Mouse (Mus musculus) forebrain, embryonic 11.5 days (tissue): ENCODE measurements at regions not wholly inside any gene's neighbourhood (a gene's known extent, or its start where the extent isn't known, plus 50 kb on each side); places are given as distances from the start of the nearest gene placed in this dataset.

ENCODE experiments used
- ATAC-seq: fragments of 200-750 bp; cut with Nextera tagmentation; replicated peaks from 2 replicates; pipeline ENCODE4 v1.8.0; 2017; ENCODE audit warnings: moderate TSS enrichment; ENCODE audit not compliant: low FRiP score
- DNase-seq: peaks from one replicate; pipeline ENCODE4 v3.0.0-alpha.2; 2017; ENCODE audit warnings: low spot score
- H3K27ac ChIP-seq: fragments of 300-500 bp; sonication (generic); 2 replicates; pipeline ENCODE4 v1.5.1; 2014; ENCODE audit warnings: low read depth, low read length
- H3K27me3 ChIP-seq: fragments of 300-500 bp; sonication (generic); 2 replicates; pipeline ENCODE4 v1.6.1; 2014; ENCODE audit warnings: mild to moderate bottlenecking, low read length, mixed read lengths; ENCODE audit not compliant: control insufficient read depth, insufficient read depth
- H3K36me3 ChIP-seq: fragments of 300-500 bp; sonication (generic); 2 replicates; pipeline ENCODE4 v1.6.1; 2014; ENCODE audit warnings: mild to moderate bottlenecking, low read length, moderate library complexity, mixed read lengths; ENCODE audit not compliant: control insufficient read depth, insufficient read depth
- H3K4me1 ChIP-seq: fragments of 300-500 bp; sonication (generic); replicated peaks from 2 replicates; pipeline ENCODE4 v1.6.1; 2014; ENCODE audit warnings: low read length, mixed read lengths; ENCODE audit not compliant: control insufficient read depth, insufficient read depth
- H3K4me2 ChIP-seq: fragments of 300-500 bp; sonication (generic); 2 replicates; pipeline ENCODE4 v1.6.1; 2014; ENCODE audit warnings: low read depth, mild to moderate bottlenecking, low read length, moderate library complexity, mixed read lengths; ENCODE audit not compliant: severe bottlenecking
- H3K4me3 ChIP-seq: fragments of 300-500 bp; sonication (generic); 2 replicates; pipeline ENCODE4 v1.5.1; 2014; ENCODE audit warnings: low read depth, low read length
- H3K9ac ChIP-seq: fragments of 300-500 bp; sonication (generic); 2 replicates; pipeline ENCODE4 v1.6.1; 2014; ENCODE audit warnings: low read length
- H3K9me3 ChIP-seq: fragments of 300-500 bp; sonication (generic); 2 replicates; pipeline ENCODE4 v1.6.1; 2016; ENCODE audit warnings: low read length, mixed read lengths; ENCODE audit not compliant: control insufficient read depth
- WGBS: fragments of 180-500 bp; shearing (Covaris S2); extraction: QIAGEN DNeasy Blood & Tissue Kit; methylation state at CpG from one replicate; pipeline ENCODE4 v1.1.7; 2014; 5-methylcytosine and 5-hydroxymethylcytosine counted together

DNA sequence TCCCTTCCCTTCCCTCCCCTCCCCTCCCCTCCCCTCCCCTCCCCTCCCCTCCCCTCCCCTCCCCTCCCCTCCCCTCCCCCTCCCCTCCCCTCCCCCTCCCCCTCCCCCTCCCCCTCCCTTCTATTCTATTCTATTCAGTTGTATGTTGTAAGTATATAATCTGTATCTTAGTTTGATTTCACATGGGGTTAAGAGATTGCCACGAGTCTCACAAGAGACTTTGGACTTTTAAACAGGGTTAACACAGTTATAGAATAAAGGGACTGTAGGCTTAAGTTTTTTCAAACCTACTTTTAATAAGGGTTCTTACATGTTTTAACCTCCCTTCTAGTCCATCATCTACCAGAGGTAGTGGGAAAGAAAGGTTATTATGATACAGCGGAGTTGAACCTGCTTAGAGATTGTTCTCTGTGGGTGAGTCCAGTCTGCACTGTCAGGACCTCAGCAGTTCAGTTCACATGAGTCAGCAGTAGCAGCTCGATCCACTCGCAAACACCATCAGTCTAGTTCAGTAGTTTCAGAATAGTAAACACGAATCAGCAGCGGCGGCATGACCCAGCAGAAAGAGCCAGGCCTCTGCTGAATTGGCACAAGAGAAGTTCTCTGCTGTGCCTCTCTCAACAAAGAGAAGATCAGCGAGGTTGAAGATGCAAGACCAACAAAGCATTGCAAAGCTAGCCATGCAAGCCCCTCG is 116.8 kb upstream of the Shb start:
- ATAC-seq, result no peak
- 93% methylated on average over 9 of the region's 9 CpGs for WGBS
- Histone ChIP-seq H3K36me3 (no peaks in the 10 kb centered on the region), H3K9ac (no peak overlapping the region), H3K4me1 (no peaks in the 10 kb centered on the region), H3K9me3 (no peaks in the 10 kb centered on the region), H3K27me3 (no peaks in the 10 kb centered on the region), H3K27ac (no peak overlapping the region), H3K4me2 (no peak overlapping the region), H3K4me3 (no peak overlapping the region)
- no peak for DNase-seq

DNA sequence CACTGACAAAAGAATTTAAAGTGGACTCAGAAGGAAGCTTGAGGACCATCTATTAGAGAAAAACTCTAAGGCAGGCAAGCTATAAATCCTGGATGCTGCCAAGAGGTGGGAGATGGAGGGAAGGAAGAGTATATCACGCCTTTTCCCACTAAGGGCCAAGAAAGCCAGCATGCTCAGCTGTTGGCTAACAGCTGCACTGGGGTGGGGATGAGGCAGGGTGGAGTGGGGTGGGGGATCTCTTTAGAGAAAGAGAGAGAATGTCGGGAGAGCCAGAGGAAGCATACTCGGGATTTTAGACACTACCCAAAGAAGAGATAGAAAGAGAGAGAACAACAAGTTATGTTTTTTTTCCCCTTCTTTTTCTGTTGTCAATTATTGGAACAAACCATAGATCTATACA is 115.2 kb upstream of the Shb start:
- H3K9me3 ChIP-seq, result no peaks in the 10 kb centered on the region
- no peak overlapping the region for H3K9ac ChIP-seq
- no peak overlapping the region for H3K4me3 ChIP-seq
- WGBS, result 91% methylated on average over 3 of the region's 3 CpGs
- H3K4me1 ChIP-seq, result no peaks in the 10 kb centered on the region
- DNase-seq (no peak), ATAC-seq (no peak)
- H3K4me2 ChIP-seq, result no peak overlapping the region
- no peaks in the 10 kb centered on the region for H3K36me3 ChIP-seq
- no peaks in the 10 kb centered on the region for H3K27me3 ChIP-seq
- no peak overlapping the region for H3K27ac ChIP-seq

DNA sequence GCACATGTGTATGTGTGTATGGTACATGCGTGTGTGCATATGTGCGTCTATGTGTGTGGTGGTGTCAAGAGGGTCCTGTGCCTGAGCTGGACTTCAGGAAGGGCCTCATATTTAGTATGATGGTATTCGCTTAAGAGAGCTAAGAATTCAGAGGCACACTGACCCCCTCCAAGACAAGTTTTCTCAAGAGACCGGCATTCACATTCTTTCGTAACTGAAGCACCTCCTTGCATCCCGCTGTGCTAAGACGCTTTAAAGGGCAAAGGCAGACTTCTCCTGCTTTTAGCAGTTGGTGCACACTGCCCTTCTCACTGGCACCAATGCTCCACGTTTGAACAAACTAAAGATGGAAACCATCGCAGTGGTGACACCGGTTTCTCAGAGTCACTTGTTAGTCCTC is 110.3 kb upstream of the Shb start:
- WGBS, result 70% methylated on average over 10 of the region's 10 CpGs
- H3K4me1 ChIP-seq, result 0 out of 2 replicates have a peak, but pooled peaks cover 2% of the 10 kb centered on the region
- ATAC-seq (no peak), DNase-seq (no peak)
- H3K36me3 ChIP-seq, result no peaks in the 10 kb centered on the region
- no peak overlapping the region for H3K4me3 ChIP-seq
- no peak overlapping the region for H3K9ac ChIP-seq
- H3K27ac ChIP-seq, result no peak overlapping the region
- no peaks in the 10 kb centered on the region for H3K9me3 ChIP-seq
- no peak overlapping the region for H3K4me2 ChIP-seq
- no peaks in the 10 kb centered on the region for H3K27me3 ChIP-seq

DNA sequence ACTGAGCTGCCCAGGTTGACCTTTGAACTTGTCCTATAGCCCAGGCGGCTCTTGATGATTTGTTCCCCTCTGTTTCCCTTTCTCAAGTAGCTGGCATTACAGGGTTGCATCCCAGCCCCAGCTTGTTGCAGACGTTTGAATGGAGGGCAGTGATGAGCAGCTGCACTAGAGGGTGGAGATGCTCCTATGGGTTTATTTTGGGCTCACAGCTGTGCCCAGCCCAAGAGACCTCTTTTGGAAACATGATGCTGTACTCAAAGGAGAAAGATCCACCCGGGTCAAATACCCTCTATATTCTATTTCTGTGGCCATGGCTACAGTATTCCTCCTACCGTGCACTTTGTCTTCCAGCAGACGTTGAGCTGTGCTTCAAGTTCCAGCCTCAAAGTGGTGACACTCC is 109.0 kb upstream of the Shb start:
- H3K9me3 ChIP-seq, result no peaks in the 10 kb centered on the region
- WGBS, result 59% methylated on average over 5 of the region's 5 CpGs
- no peak overlapping the region for H3K4me3 ChIP-seq
- no peaks in the 10 kb centered on the region for H3K27me3 ChIP-seq
- no peak overlapping the region for H3K4me2 ChIP-seq
- H3K4me1 ChIP-seq, result 0 out of 2 replicates have a peak, but pooled peaks cover 2% of the 10 kb centered on the region
- ATAC-seq, result no peak
- H3K9ac ChIP-seq, result no peak overlapping the region
- no peaks in the 10 kb centered on the region for H3K36me3 ChIP-seq
- no peak overlapping the region for H3K27ac ChIP-seq
- DNase-seq, result no peak

DNA sequence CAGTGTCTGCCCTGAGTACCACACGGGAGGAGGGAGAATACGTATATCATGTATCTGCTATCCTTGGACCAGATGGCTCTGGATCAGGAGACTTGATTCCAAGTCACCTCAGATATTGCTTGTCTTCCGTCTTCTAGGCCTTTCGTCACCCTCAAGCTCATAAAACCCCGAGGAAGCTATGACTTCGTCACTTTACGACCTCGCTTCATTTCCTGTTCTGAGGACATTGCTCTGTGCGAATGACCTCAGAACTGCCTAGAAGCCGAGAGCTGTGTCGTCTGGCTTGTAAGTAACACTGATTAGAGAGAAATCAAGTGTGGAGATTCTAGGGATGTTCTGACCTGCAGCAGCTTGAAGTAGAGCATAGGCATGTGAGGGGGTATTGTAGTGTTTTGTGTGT is 108.4 kb upstream of the Shb start:
- Histone ChIP-seq H3K9me3 (no peaks in the 10 kb centered on the region), H3K4me1 (0 out of 2 replicates have a peak, but pooled peaks cover 2% of the 10 kb centered on the region), H3K4me2 (no peak overlapping the region), H3K4me3 (no peak overlapping the region), H3K27ac (no peak overlapping the region), H3K36me3 (no peaks in the 10 kb centered on the region), H3K9ac (no peak overlapping the region), H3K27me3 (no peaks in the 10 kb centered on the region)
- no peak for ATAC-seq
- 88% methylated on average over 11 of the region's 11 CpGs for WGBS
- DNase-seq, result no peak

DNA sequence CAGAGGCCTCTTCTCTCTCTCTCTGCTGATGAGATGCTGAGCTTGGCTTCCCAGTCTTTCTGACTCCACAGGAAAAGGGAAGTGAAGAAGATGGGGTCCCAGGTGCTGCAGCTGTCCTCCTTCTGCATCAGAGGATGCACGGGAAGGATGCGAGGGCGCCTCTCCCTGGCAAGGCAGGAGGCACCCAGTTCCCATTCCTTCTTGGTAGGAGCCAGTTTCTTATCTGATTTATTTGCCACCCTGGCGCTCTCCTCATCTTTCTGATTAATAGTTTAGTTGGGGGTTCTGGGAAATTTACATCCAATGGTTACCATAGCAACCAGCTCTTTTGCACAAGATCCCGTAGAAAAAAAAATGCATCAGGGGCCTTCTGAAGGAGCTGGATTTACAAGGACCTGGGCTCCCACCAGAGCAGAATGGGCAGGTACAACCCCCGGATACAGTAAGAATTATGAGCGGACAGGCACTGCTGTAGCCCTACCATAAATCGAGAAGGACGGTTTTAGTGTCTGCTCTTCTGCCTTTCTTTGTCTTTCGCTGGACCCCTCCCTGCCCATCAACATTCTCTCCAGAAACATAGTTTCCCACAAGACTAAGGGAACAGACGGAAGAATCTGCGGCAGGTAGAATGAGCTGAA is 107.2 kb upstream of the Shb start:
- Histone ChIP-seq H3K9ac (no peak overlapping the region), H3K36me3 (no peaks in the 10 kb centered on the region), H3K9me3 (no peaks in the 10 kb centered on the region), H3K4me2 (no peak overlapping the region), H3K4me1 (0 out of 2 replicates have a peak, but pooled peaks cover 2% of the 10 kb centered on the region), H3K4me3 (no peak overlapping the region), H3K27ac (no peak overlapping the region), H3K27me3 (no peaks in the 10 kb centered on the region)
- ATAC-seq (no peak), DNase-seq (no peak)
- 87% methylated on average over 12 of the region's 12 CpGs for WGBS

DNA sequence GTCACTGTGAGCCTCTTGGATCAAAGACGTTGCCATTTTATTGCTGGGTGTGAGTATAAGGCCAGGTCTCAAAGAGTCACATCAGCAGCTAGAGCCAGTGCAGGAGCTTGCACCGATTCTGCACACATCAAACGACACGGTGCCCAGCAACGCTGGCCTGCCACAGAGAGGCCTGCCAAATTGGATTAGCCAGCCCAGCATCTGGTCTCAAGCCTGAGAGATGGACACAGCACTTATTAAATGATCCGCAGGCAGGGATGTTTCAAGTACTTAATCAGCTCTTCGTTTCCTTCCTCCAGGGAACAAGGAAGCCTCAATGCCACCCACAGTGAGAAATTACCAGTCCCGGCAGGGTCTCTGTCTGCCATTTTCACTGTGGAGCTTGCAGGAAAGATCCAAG is 106.1 kb upstream of the Shb start:
- WGBS, result 26% methylated on average over 8 of the region's 8 CpGs

DNA sequence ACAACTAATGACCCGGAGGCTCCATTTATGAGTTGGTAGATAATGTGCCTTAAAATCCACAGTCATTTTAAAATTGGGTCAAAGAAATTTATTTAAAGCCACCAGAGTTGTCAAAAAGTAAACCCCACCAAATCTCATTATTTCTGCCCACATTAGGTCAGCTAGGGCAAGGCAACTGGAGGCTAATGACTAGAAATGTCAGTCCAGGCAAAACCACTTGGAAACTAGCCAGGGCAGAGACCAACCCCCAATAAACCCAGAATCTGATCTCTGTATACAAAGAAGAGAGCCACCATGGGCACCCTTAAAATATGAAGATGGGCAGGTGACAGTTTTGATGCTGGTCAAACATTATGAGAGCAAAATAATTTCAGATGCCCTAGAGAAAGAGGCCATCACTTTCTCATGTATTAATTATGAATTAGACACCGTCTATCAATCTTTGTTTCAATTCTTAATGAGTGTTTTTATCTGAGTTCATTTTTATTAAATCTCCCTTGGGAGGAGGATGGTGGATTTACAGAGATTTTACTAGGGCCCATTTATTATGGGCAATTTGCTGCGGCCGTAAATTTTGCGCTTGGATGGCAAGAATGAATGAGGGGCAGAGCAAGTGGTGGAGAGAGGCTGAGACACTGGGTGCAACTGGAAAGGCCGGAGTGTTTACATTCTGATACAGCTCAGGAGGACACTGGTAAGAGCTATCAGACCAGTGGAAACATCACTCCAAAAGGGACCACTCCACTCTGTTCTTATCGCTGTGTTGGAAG is 99.2 kb upstream of the Shb start:
- Histone ChIP-seq H3K4me3 (no peak overlapping the region), H3K9me3 (no peaks in the 10 kb centered on the region), H3K4me2 (no peak overlapping the region), H3K4me1 (peaks cover 4% of the 10 kb centered on the region; the same call in 1 of the 2 replicates), H3K36me3 (no peaks in the 10 kb centered on the region), H3K27ac (no peak overlapping the region), H3K27me3 (no peaks in the 10 kb centered on the region), H3K9ac (no peak overlapping the region)
- WGBS, result 43% methylated on average over 7 of the region's 7 CpGs
- ATAC-seq (no peak), DNase-seq (no peak)

More for the DNA sequence above, 106.1 kb upstream of the Shb start:
- H3K27ac ChIP-seq, result no peak overlapping the region
- 0 out of 2 replicates have a peak, but pooled peaks cover 2% of the 10 kb centered on the region for H3K4me1 ChIP-seq
- H3K36me3 ChIP-seq, result no peaks in the 10 kb centered on the region
- H3K4me2 ChIP-seq, result no peak overlapping the region
- no peaks in the 10 kb centered on the region for H3K27me3 ChIP-seq
- no peak for DNase-seq
- no peak for ATAC-seq
- H3K4me3 ChIP-seq, result no peak overlapping the region
- no peak overlapping the region for H3K9ac ChIP-seq
- H3K9me3 ChIP-seq, result no peaks in the 10 kb centered on the region
